In genomic region chr12:80210791-80211612, GRCm38 (mm10) we compare ENCODE assay signal across 13 mouse cellular contexts. TPM values are rescaled to one million over a fixed set of nuclear protein-coding genes. Genes with fewer than 3 reads are reported as not detected.
DNase-seq lines count a peak whose midpoint lies in the region; ATAC-seq and TF ChIP-seq lines count a peak whose summit lies in the region.
"Had no signal": no experiment of that assay in that cellular context is flagged by ENCODE, and none has a peak within 500 bp of the region (broad histone marks: within the 10 kb centered on the region; RNA-seq: fewer than 3 reads in every experiment).

No protein-coding gene starts in this region.

- no peaks in the 10 kb centered on the region for H3K27me3 ChIP-seq in heart, embryonic 11.5 days (ENCODE audit: control insufficient read depth, insufficient read depth, low read length)
- no peaks in the 10 kb centered on the region for H3K27me3 ChIP-seq in lung, embryonic 14.5 days (ENCODE audit: insufficient read depth, low read length)
- no peaks in the 10 kb centered on the region for H3K27me3 ChIP-seq in embryonic facial prominence, embryonic 13.5 days

- no peak overlapping the region for H3K4me2 ChIP-seq in heart, embryonic 11.5 days
- no peak overlapping the region for H3K4me2 ChIP-seq in lung, embryonic 14.5 days
- H3K4me2 ChIP-seq in embryonic facial prominence, embryonic 13.5 days: no peak overlapping the region

- no peak for ATAC-seq in heart, embryonic 11.5 days (replicated peaks; ENCODE audit: insufficient number of reproducible peaks, low FRiP score, low TSS enrichment)
- ATAC-seq in lung, embryonic 14.5 days (ENCODE audit: insufficient read depth): no peak
- no peak for ATAC-seq in embryonic facial prominence, embryonic 13.5 days (ENCODE audit: insufficient number of reproducible peaks, insufficient read depth, low FRiP score, low TSS enrichment, low read depth)
- ATAC-seq in megakaryocyte progenitor cell, adult 5-6 weeks (replicated peaks; ENCODE audit: poor library complexity): peak; percentile 57; the same call in 1 of the 2 replicates
- ATAC-seq: forebrain, embryonic 14.5 days had no signal

- no peak overlapping the region; the same call in 1 of the 2 replicates for H3K9ac ChIP-seq in heart, embryonic 11.5 days (ENCODE audit: low read depth, low read length)
- H3K9ac ChIP-seq in lung, embryonic 14.5 days: no peak overlapping the region
- H3K9ac ChIP-seq in embryonic facial prominence, embryonic 13.5 days: no peak overlapping the region

- DNase-seq in heart, adult 18-20 months: no peak
- peak; percentile 32 for DNase-seq in lung, embryonic 14.5 days
- DNase-seq in lung, postnatal 25 days (ENCODE audit: low spot score): no peak
- no peak for DNase-seq in adrenal gland, adult 8-10 months
- no peak for DNase-seq in gastrocnemius, postnatal 4 days (ENCODE audit: low spot score in 2 of 2)
- DNase-seq: cerebellum, adult 9-10 months; kidney, adult 8-10 months; left cerebral cortex, postnatal 4 days; right cerebral cortex, adult 18-20 months had no signal

- peaks cover 66% of the 10 kb centered on the region for H3K4me1 ChIP-seq in heart, embryonic 11.5 days (ENCODE audit: control insufficient read depth, insufficient read depth, low read length)
- peaks cover 31% of the 10 kb centered on the region for H3K4me1 ChIP-seq in lung, embryonic 14.5 days (ENCODE audit: insufficient read depth)
- H3K4me1 ChIP-seq in embryonic facial prominence, embryonic 13.5 days: peaks cover 72% of the 10 kb centered on the region

- H3K27ac ChIP-seq in heart, embryonic 11.5 days (ENCODE audit: low read depth, low read length): peak overlapping the region; percentile 43; the same call in 1 of the 2 replicates
- peak overlapping the region; percentile 80; the same call in 1 of the 2 replicates for H3K27ac ChIP-seq in lung, embryonic 14.5 days (ENCODE audit: low read depth)
- peak overlapping the region; percentile 66 for H3K27ac ChIP-seq in embryonic facial prominence, embryonic 13.5 days

- no peak for TF ChIP-seq CTCF in lung, embryonic 14.5 days (IDR thresholded peaks at IDR 0.05; ENCODE audit: low read depth)

- 46% methylated on average over 4 of the region's 4 CpGs for WGBS in heart, embryonic 11.5 days (ENCODE audit: insufficient replicate concordance)
- WGBS in lung, embryonic 14.5 days: 48% methylated on average over 4 of the region's 4 CpGs
- 54% methylated on average over 4 of the region's 4 CpGs for WGBS in embryonic facial prominence, embryonic 13.5 days

- H3K4me3 ChIP-seq in heart, embryonic 11.5 days (ENCODE audit: low read depth, low read length): no peak overlapping the region
- no peak overlapping the region for H3K4me3 ChIP-seq in lung, embryonic 14.5 days (ENCODE audit: low read depth, low read length)
- H3K4me3 ChIP-seq in embryonic facial prominence, embryonic 13.5 days: no peak overlapping the region

- peaks cover 11% of the 10 kb centered on the region for H3K36me3 ChIP-seq in heart, embryonic 11.5 days (ENCODE audit: control insufficient read depth, insufficient read depth, low read length)
- H3K36me3 ChIP-seq in lung, embryonic 14.5 days (ENCODE audit: insufficient read depth): peaks cover 24% of the 10 kb centered on the region; the same call in 1 of the 2 replicates
- peaks cover 19% of the 10 kb centered on the region for H3K36me3 ChIP-seq in embryonic facial prominence, embryonic 13.5 days

- H3K9me3 ChIP-seq in heart, embryonic 11.5 days (replicated peaks; ENCODE audit: control insufficient read depth, low read length): no peaks in the 10 kb centered on the region
- H3K9me3 ChIP-seq in lung, embryonic 14.5 days (ENCODE audit: low read depth, low read length): no peaks in the 10 kb centered on the region
- H3K9me3 ChIP-seq in embryonic facial prominence, embryonic 13.5 days: no peaks in the 10 kb centered on the region

RNA-seq across cellular contexts. Expression of gene Actn1, which starts 49.2 kb away (rescaled TPM):
- polyA plus RNA-seq in heart, embryonic 11.5 days (2014; fragmentation: Nextera tagmentation; extraction: Ambion mirVana): 53.2 and 54.1 TPM in 2 replicates
- 10 to 100 TPM; 23.8 to 31.7 TPM for total RNA-seq in heart, adult 18-20 months (2021)
- 71.9 and 86.2 TPM in 2 replicates for polyA plus RNA-seq in lung, embryonic 14.5 days (2014; fragmentation: Nextera tagmentation; extraction: Ambion mirVana)
- polyA plus RNA-seq in embryonic facial prominence, embryonic 13.5 days (2015; fragmentation: Nextera tagmentation; extraction: Ambion mirVana): 37.5 and 39.4 TPM in 2 replicates
- total RNA-seq in megakaryocyte progenitor cell, adult 5-6 weeks (2015): 14.8 and 17.2 TPM in 2 replicates
- total RNA-seq in megakaryocyte progenitor cell, adult 5-6 weeks (2017): 17.8 and 19.4 TPM in 2 replicates
- total RNA-seq in adrenal gland, adult 8-10 months (2022): 10 to 100 TPM; 35.5 to 51.7 (median 44.4) TPM
- total RNA-seq in gastrocnemius, postnatal 4 days (2021): 10 to 100 TPM; 46.3 to 57.4 TPM
